Mouse (Mus musculus): ENCODE measurements around the gene Tufm. TPM values are rescaled to one million over a fixed set of nuclear protein-coding genes. Genes with fewer than 3 reads are reported as not detected.
"Not testable (repeated sequence)": the region's sequence is repeated elsewhere in the genome, so short reads cannot be mapped to it uniquely, and the experiment has no call there.

The Tufm gene
- total RNA-seq, 2 experiments from 2014 or later = 118 to 124 TPM

GRCm38 (mm10) chr7:126465246-126466030 is 21.7 kb upstream of the Tufm start:
- peak; percentile 87 for DNase-seq (ENCODE audit: low spot score)

DNA sequence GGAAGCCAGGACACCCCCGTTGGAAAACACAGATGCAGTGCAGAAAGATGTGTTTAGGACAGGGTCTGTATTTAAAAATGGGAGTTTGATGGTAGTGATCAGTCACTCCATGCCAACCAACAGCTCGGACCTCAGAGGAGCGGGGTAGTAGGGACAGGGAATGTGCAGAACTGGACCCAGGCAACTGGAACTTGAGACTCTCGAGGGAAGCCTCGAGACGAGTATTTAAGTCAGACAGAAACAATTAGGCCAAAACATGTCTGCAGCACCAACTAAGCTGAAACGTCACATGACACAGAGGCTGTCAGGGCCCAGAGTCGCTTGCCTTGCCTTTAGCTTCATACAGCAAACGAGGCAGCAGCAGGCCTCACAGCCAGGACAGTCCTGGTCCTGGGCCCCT is 21.0 kb upstream of the Tufm start:
- DNase-seq (ENCODE audit: low spot score) = no peak

DNA sequence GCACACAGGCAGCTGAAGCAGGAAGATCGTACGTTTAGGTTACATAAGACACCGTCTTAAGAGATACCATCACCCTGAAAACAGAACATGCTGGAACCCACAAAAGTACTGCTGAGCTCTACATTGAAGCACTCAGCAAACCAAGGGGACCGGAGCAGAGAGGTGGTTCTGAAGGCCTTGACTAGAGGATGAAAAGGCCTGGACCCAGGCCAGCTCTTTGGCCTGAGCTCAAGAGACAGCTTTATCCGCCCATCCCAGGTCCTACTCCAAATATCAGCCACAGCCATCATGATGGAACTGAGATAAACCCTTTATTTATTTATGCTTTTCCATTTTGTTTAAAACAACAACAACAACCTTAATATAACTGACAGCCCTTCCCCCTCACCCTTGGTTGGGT is 20.5 kb upstream of the Tufm start:
- DNase-seq (ENCODE audit: low spot score) = no peak

DNA sequence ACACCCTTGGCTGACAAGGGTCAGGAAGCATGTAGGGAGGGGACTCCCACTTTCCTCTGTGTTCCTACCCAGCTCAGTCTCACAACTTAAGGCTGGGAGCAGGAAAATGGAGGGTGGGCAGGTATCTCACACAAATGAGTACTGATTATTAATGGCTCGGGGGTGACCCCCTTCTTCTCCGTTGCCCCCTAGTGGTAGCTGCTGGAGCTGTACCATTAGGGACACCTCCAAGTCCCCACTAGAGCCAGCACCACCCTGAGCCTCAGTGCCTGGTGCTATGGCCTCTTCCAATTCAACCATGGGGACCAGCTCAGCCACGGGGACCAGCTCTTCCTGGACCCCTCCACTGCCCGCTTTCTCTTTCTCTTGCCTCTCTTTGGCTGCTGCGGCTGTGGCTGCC is 19.9 kb upstream of the Tufm start:
- DNase-seq (ENCODE audit: low spot score) = no peak

DNA sequence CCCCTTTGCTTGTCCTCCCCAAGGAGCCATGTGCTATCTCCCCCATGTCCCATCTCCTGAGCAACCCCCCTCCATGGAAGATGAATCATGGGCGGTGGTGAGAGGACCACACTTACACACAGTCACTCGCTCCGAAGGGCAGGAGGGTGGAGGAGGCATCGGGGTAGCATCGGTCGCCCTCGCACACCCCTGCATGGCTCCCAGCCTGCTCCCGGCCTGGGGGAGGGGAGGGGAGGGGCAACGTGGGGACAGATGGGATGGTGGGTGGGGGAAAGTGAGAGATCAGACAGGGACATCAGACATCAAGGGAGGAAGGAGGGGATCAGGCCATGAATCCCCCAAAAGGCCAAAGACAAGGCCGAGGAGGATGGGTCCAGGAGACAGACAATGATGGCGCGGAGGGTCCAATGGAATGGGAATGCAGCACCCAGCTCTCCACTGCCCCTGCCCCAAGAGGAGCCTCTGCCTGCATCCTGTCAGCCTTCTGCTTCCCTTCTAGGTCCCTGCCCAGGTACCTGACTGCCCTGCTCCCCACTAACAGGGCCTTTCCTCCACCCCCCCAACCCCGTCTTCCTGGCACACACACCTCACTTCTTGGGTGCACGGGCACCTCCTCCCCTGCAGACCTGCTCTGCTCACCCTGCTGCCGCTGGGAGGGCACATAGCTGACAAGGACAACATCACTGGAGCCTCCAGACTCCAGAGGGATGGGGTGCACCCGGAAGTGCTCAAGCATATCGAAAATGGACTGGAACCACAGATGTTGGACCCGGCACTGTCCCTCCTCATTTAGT is 19.1 kb upstream of the Tufm start:
- no peak for DNase-seq (ENCODE audit: low spot score)

DNA sequence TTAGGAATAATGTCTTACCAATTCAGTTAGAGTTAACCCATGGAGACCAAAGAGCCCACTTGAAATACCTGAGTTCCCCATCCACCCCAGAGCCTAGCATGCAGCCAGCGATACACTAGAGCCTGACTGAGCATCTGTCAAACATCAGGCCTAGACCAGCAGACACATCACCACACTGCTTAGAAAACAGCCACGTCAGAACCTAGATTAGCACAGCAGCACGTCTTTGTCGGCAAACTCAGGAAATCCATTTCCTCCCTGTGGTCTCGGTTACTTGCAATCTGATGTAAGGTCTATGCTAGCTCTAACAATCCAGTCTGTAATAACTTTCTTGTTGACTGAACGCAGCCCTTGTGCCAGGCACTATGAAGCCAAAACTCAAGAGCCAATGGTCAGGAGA is 17.1 kb upstream of the Tufm start:
- DNase-seq (ENCODE audit: low spot score) = no peak

- no peak for DNase-seq (ENCODE audit: low spot score)
Observed at GRCm38 (mm10) chr7:126471361-126471760, 15.8 kb upstream of the Tufm start.

GRCm38 (mm10) chr7:126471853-126472252 is 15.3 kb upstream of the Tufm start:
- no peak for DNase-seq (ENCODE audit: low spot score)

DNA sequence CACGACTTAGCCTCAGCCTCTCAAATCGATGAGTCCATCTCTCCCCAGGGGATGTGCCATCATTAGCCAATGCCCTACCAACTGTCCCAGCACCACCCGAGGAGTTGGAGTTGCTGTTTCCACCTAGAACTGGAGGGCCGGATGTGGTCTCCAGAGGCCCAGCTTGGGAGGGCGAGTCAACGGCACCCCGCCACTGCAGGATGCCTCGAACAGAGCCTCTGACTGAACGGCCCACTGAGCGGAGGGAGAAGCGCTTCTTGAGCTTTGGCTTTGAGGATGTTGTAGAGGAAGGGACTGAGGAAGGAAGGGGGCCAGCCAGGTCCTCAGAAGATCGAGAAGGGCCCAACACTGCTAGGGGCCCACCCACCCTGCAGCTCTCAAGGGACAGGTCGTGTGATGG is 14.9 kb upstream of the Tufm start:
- DNase-seq (ENCODE audit: low spot score) = no peak

- no peak for DNase-seq (ENCODE audit: low spot score)
Observed at GRCm38 (mm10) chr7:126472713-126473112, 14.4 kb upstream of the Tufm start.

DNA sequence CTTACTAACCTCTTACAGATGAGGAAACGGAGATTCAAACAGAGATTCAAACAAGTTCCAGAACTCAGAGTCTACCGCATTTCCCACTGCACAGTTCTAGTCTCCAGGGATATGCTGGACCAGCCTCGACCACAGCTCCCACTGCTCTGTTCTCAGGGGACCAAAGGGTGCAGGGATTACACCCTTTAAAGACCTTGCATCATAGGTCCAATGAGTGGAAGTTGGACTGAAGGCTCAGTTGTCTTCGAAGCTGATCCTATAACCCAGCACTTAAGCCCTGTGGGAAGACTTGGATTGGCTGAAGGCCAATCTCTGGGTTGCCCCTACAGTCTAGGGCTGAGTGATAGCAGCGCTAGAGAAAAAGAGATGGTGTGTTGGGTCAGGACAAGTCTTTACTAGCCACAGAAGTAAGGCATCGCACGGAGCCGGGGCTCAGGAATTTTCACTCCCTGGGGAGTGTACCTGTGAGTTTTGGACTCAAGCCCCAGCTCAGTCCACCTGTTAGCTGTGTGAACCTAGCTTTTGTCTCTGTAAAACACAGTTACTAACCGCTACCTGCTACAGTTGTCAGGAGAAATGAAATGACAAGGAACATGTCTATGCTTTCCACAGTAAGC is 13.6 kb upstream of the Tufm start:
- no peak for DNase-seq (ENCODE audit: low spot score)

- DNase-seq (ENCODE audit: low spot score) = no peak
Observed at GRCm38 (mm10) chr7:126474486-126474955, 12.6 kb upstream of the Tufm start.

- DNase-seq (ENCODE audit: low spot score) = peak; percentile 85
Observed at GRCm38 (mm10) chr7:126474993-126475581, 12.1 kb upstream of the Tufm start, which contains the start of gene Sh2b1. TSS of gene Sh2b1 (minus strand) at chr7:126475424.

GRCm38 (mm10) chr7:126481699-126482098 is 5.5 kb upstream of the Tufm start:
- no peak for DNase-seq (ENCODE audit: low spot score)

- peak; percentile 84 for DNase-seq (ENCODE audit: low spot score)
Observed at GRCm38 (mm10) chr7:126482392-126482871, 4.7 kb upstream of the Tufm start.

GRCm38 (mm10) chr7:126487617-126488385 is 640 bp downstream of the Tufm start:
- DNase-seq (ENCODE audit: low spot score) = not testable (repeated sequence)

GRCm38 (mm10) chr7:126491005-126491404 is 3.8 kb downstream of the Tufm start:
- DNase-seq (ENCODE audit: low spot score) = no peak

DNA sequence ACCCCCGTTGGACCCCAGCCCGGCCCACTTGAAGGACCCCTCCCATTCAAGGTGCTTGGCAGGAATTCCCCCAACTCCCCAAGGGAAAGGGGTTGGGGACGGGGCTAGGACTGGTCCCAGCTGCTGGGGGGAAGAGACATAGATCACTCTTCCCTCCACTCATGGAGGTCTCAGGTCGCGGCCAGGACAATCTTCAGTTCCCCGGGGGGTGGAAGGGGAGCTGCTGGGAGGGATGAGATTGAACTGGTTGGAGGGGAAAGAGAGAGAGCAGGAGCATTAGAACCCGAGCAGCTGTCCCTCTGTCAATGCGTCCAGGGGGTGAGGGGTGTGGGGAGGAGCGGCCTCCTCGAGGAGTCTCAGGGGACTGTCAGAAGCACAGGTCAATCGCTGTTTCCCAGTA is 4.8 kb downstream of the Tufm start:
- no peak for DNase-seq (ENCODE audit: low spot score)

GRCm38 (mm10) chr7:126494120-126494519 is 7.0 kb downstream of the Tufm start:
- DNase-seq (ENCODE audit: low spot score) = no peak

GRCm38 (mm10) chr7:126496475-126496874 is 9.3 kb downstream of the Tufm start:
- no peak for DNase-seq (ENCODE audit: low spot score)

DNA sequence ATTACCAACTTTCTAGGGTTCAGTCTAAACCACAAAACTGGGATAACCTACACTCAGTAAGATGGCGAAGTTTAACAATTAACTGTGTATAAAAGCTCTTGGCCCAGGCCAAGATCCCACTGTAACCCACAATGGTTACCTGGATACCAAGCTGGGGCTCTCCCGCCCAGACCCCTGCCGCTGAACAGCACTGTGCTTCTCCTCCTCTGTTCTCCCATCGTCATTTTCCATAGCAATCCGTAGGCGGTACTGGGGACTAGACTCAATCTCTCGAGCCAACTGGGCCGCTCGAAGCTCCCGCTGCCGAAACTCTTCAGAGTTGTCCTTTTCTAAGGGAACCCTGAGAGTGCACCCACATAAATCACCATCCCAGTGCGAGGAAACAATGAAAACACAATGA is 10.8 kb downstream of the Tufm start:
- no peak for DNase-seq (ENCODE audit: low spot score)
